Mouse (Mus musculus): ENCODE results near the gene Erc2.
A peak's percentile ranks its signal among the peaks of the same experiment; 100 is the strongest.

The Erc2 gene

GRCm38 (mm10) chr14:28004023-28004422, 381.8 kb downstream of the Erc2 start:
- H3K4me3 ChIP-seq (replicated peaks; ENCODE audit: low read length): no peak overlapping the region
- TF ChIP-seq NANOG (IDR thresholded peaks at IDR 0.05; ENCODE audit: borderline replicate concordance, low read length): no peak
- TF ChIP-seq CTCF (conservative IDR thresholded peaks at IDR 0.05; ENCODE audit: low read length): no peak
- TF ChIP-seq POU5F1 (IDR thresholded peaks at IDR 0.05; ENCODE audit: borderline replicate concordance, low read length): no peak
- H3K4me1 ChIP-seq (replicated peaks; ENCODE audit: low read depth, low read length): no peaks in the 10 kb centered on the region
- H3K9me3 ChIP-seq (ENCODE audit: low read length): no peaks in the 10 kb centered on the region
- H3K27me3 ChIP-seq (ENCODE audit: insufficient read depth, low read length): no peaks in the 10 kb centered on the region
- H3K36me3 ChIP-seq (ENCODE audit: insufficient read depth, low read length): no peaks in the 10 kb centered on the region

- no peaks in the 10 kb centered on the region for H3K36me3 ChIP-seq (ENCODE audit: insufficient read depth, low read length)
- no peaks in the 10 kb centered on the region for H3K4me1 ChIP-seq (replicated peaks; ENCODE audit: low read depth, low read length)
- H3K9me3 ChIP-seq (ENCODE audit: low read length): no peaks in the 10 kb centered on the region
- H3K4me3 ChIP-seq (replicated peaks; ENCODE audit: low read length): no peak overlapping the region
- no peaks in the 10 kb centered on the region for H3K27me3 ChIP-seq (ENCODE audit: insufficient read depth, low read length)
- TF ChIP-seq NANOG (IDR thresholded peaks at IDR 0.05; ENCODE audit: borderline replicate concordance, low read length): no peak
- TF ChIP-seq CTCF (conservative IDR thresholded peaks at IDR 0.05; ENCODE audit: low read length): no peak
- no peak for TF ChIP-seq POU5F1 (IDR thresholded peaks at IDR 0.05; ENCODE audit: borderline replicate concordance, low read length)
Measured at GRCm38 (mm10) chr14:28010536-28011280, 388.5 kb downstream of the Erc2 start.

- H3K27me3 ChIP-seq (ENCODE audit: insufficient read depth, low read length): no peaks in the 10 kb centered on the region
- H3K4me3 ChIP-seq (replicated peaks; ENCODE audit: low read length): no peak overlapping the region
- TF ChIP-seq POU5F1 (IDR thresholded peaks at IDR 0.05; ENCODE audit: borderline replicate concordance, low read length) (no peak), CTCF (conservative IDR thresholded peaks at IDR 0.05; ENCODE audit: low read length) (no peak), NANOG (IDR thresholded peaks at IDR 0.05; ENCODE audit: borderline replicate concordance, low read length) (no peak)
- H3K9me3 ChIP-seq (ENCODE audit: low read length): no peaks in the 10 kb centered on the region
- H3K4me1 ChIP-seq (replicated peaks; ENCODE audit: low read depth, low read length): no peaks in the 10 kb centered on the region
- no peaks in the 10 kb centered on the region for H3K36me3 ChIP-seq (ENCODE audit: insufficient read depth, low read length)
Measured at GRCm38 (mm10) chr14:28023199-28023598, 401.0 kb downstream of the Erc2 start.

GRCm38 (mm10) chr14:28030870-28031269, 408.6 kb downstream of the Erc2 start:
- no peak for TF ChIP-seq POU5F1 (IDR thresholded peaks at IDR 0.05; ENCODE audit: borderline replicate concordance, low read length)
- TF ChIP-seq NANOG (IDR thresholded peaks at IDR 0.05; ENCODE audit: borderline replicate concordance, low read length): no peak
- no peak for TF ChIP-seq CTCF (conservative IDR thresholded peaks at IDR 0.05; ENCODE audit: low read length)
- H3K4me3 ChIP-seq (replicated peaks; ENCODE audit: low read length): no peak overlapping the region

DNA sequence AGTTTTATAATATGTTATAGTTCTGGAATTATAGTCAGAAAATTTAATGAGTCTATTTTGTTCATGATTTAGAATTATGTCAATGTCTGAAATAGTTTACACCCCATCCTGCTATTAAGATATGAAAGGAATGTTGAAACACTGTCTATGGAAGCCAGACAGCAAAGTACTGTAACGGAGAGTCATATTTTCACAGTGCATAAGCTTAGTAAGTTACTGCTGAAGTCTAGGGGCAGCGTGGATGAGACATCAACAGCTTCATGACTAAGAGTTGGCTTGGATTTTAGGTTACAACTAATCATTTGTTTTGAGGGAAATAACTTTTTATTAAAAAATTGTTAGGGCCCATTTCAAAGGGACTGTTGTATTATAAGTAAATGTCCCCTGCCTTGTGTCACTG, 412.8 kb downstream of the Erc2 start:
- H3K4me3 ChIP-seq (replicated peaks; ENCODE audit: low read length): no peak overlapping the region
- no peaks in the 10 kb centered on the region for H3K4me1 ChIP-seq (replicated peaks; ENCODE audit: low read depth, low read length)
- no peak for TF ChIP-seq NANOG (IDR thresholded peaks at IDR 0.05; ENCODE audit: borderline replicate concordance, low read length)
- no peak for TF ChIP-seq CTCF (conservative IDR thresholded peaks at IDR 0.05; ENCODE audit: low read length)
- no peak for TF ChIP-seq POU5F1 (IDR thresholded peaks at IDR 0.05; ENCODE audit: borderline replicate concordance, low read length)
- no peaks in the 10 kb centered on the region for H3K27me3 ChIP-seq (ENCODE audit: insufficient read depth, low read length)
- no peaks in the 10 kb centered on the region for H3K9me3 ChIP-seq (ENCODE audit: low read length)
- no peaks in the 10 kb centered on the region for H3K36me3 ChIP-seq (ENCODE audit: insufficient read depth, low read length)

More at GRCm38 (mm10) chr14:28030870-28031269, 408.6 kb downstream of the Erc2 start:
- Histone ChIP-seq H3K4me1 (replicated peaks; ENCODE audit: low read depth, low read length) (no peaks in the 10 kb centered on the region), H3K27me3 (ENCODE audit: insufficient read depth, low read length) (no peaks in the 10 kb centered on the region), H3K36me3 (ENCODE audit: insufficient read depth, low read length) (no peaks in the 10 kb centered on the region), H3K9me3 (ENCODE audit: low read length) (no peaks in the 10 kb centered on the region)

- TF ChIP-seq NANOG (IDR thresholded peaks at IDR 0.05; ENCODE audit: borderline replicate concordance, low read length): no peak
- TF ChIP-seq POU5F1 (IDR thresholded peaks at IDR 0.05; ENCODE audit: borderline replicate concordance, low read length): no peak
- no peak for TF ChIP-seq CTCF (conservative IDR thresholded peaks at IDR 0.05; ENCODE audit: low read length)
- Histone ChIP-seq H3K4me3 (replicated peaks; ENCODE audit: low read length) (no peak overlapping the region), H3K36me3 (ENCODE audit: insufficient read depth, low read length) (no peaks in the 10 kb centered on the region), H3K9me3 (ENCODE audit: low read length) (no peaks in the 10 kb centered on the region), H3K27me3 (ENCODE audit: insufficient read depth, low read length) (no peaks in the 10 kb centered on the region), H3K4me1 (replicated peaks; ENCODE audit: low read depth, low read length) (no peaks in the 10 kb centered on the region)
Measured at GRCm38 (mm10) chr14:28043095-28043494, 420.9 kb downstream of the Erc2 start.

DNA sequence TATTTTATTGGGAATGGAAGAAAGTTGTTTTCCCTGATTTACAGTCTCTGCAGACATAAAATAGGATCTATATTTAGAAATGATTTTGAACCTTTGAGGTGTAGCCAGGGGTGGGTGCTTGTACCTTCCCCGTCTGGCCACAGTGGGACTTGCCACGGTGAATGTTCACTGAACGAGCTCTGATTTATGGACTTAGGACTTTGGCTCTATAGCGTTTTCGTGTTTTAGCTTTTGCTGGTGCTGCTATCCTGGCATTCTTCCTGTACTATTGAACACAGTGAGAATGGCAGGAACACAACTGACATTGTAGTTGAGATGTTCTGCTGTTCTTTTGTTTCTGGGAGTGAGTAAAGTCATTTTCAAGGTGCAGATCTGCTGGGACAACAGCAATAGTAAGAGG, 429.4 kb downstream of the Erc2 start:
- TF ChIP-seq NANOG (IDR thresholded peaks at IDR 0.05; ENCODE audit: borderline replicate concordance, low read length): no peak
- TF ChIP-seq CTCF (conservative IDR thresholded peaks at IDR 0.05; ENCODE audit: low read length): no peak
- no peak for TF ChIP-seq POU5F1 (IDR thresholded peaks at IDR 0.05; ENCODE audit: borderline replicate concordance, low read length)
- Histone ChIP-seq H3K4me1 (replicated peaks; ENCODE audit: low read depth, low read length) (no peaks in the 10 kb centered on the region), H3K9me3 (ENCODE audit: low read length) (no peaks in the 10 kb centered on the region), H3K4me3 (replicated peaks; ENCODE audit: low read length) (no peak overlapping the region), H3K36me3 (ENCODE audit: insufficient read depth, low read length) (no peaks in the 10 kb centered on the region), H3K27me3 (ENCODE audit: insufficient read depth, low read length) (0 out of 2 replicates have a peak, but pooled peaks cover 3% of the 10 kb centered on the region)

- Histone ChIP-seq H3K4me3 (replicated peaks; ENCODE audit: low read length) (peak overlapping the region; percentile 52), H3K27me3 (ENCODE audit: insufficient read depth, low read length) (no peaks in the 10 kb centered on the region), H3K36me3 (ENCODE audit: insufficient read depth, low read length) (no peaks in the 10 kb centered on the region), H3K4me1 (replicated peaks; ENCODE audit: low read depth, low read length) (peaks cover 17% of the 10 kb centered on the region), H3K9me3 (ENCODE audit: low read length) (no peaks in the 10 kb centered on the region)
- TF ChIP-seq POU5F1 (IDR thresholded peaks at IDR 0.05; ENCODE audit: borderline replicate concordance, low read length) (no peak), CTCF (conservative IDR thresholded peaks at IDR 0.05; ENCODE audit: low read length) (no peak), NANOG (IDR thresholded peaks at IDR 0.05; ENCODE audit: borderline replicate concordance, low read length) (no peak)
Measured at GRCm38 (mm10) chr14:28057159-28057884, 435.1 kb downstream of the Erc2 start.

Data from E14TG2a.4 (cell line).